Mouse (Mus musculus) heart, embryonic 11.5 days (tissue): ENCODE measurements around the gene Cenpb. TPM values are rescaled to one million over a fixed set of nuclear protein-coding genes. Genes with fewer than 3 reads are reported as not detected.

Source experiments
- ATAC-seq: fragments of 200-750 bp; cut with Nextera tagmentation; replicated peaks from 2 replicates; pipeline ENCODE4 v1.8.0; 2017; ENCODE audit warnings: moderate library complexity; ENCODE audit not compliant: insufficient number of reproducible peaks, low FRiP score, low TSS enrichment
- H3K27ac ChIP-seq: fragments of 300-500 bp; sonication (generic); 2 replicates; pipeline ENCODE4 v1.5.1; 2014; ENCODE audit warnings: mild to moderate bottlenecking, low read depth, low read length
- H3K27me3 ChIP-seq: fragments of 300-500 bp; sonication (generic); 2 replicates; pipeline ENCODE4 v1.6.1; 2014; ENCODE audit warnings: mild to moderate bottlenecking, low read length, mixed read lengths; ENCODE audit not compliant: control insufficient read depth, insufficient read depth
- H3K36me3 ChIP-seq: fragments of 300-500 bp; sonication (generic); 2 replicates; pipeline ENCODE4 v1.6.1; 2014; ENCODE audit warnings: mild to moderate bottlenecking, low read length, moderate library complexity, mixed read lengths; ENCODE audit not compliant: control insufficient read depth, insufficient read depth
- H3K4me1 ChIP-seq: fragments of 300-500 bp; sonication (generic); 2 replicates; pipeline ENCODE4 v1.6.1; 2014; ENCODE audit warnings: low read length; ENCODE audit not compliant: control insufficient read depth, insufficient read depth
- H3K4me2 ChIP-seq: fragments of 300-500 bp; sonication (generic); 2 replicates; pipeline ENCODE4 v1.6.1; 2014; ENCODE audit warnings: mild to moderate bottlenecking, moderate library complexity
- H3K4me3 ChIP-seq: fragments of 300-500 bp; sonication (generic); 2 replicates; pipeline ENCODE4 v1.5.1; 2014; ENCODE audit warnings: low read depth, low read length
- H3K9ac ChIP-seq: fragments of 300-500 bp; sonication (generic); 2 replicates; pipeline ENCODE4 v1.6.1; 2014; ENCODE audit warnings: mild to moderate bottlenecking, low read depth, low read length, moderate library complexity
- H3K9me3 ChIP-seq: fragments of 300-500 bp; sonication (generic); replicated peaks from 2 replicates; pipeline ENCODE4 v1.6.1; 2016; ENCODE audit warnings: low read length; ENCODE audit not compliant: control insufficient read depth
- WGBS: fragments of 180-500 bp; shearing (Covaris S2); extraction: QIAGEN DNeasy Blood & Tissue Kit; methylation state at CpG from one replicate; pipeline ENCODE4 v1.1.7; 2014; ENCODE audit not compliant: insufficient replicate concordance; 5-methylcytosine and 5-hydroxymethylcytosine counted together
- polyA plus RNA-seq: library from polyadenylated mRNA; unstranded; fragments of >200 nt; fragmentation: Nextera tagmentation; extraction: Ambion mirVana; gene quantifications from 2 replicates; pipeline ENCODE4 v1.2.1, GENCODE M21; 2014

Gene Cenpb
- polyA plus RNA-seq, 1 experiment from 2014 or later: 4.1 TPM

- WGBS: 70% methylated on average over 5 of the region's 5 CpGs
- no peaks in the 10 kb centered on the region for H3K9me3 ChIP-seq
- H3K27me3 ChIP-seq: peaks cover 25% of the 10 kb centered on the region
- H3K27ac ChIP-seq: no peak overlapping the region
- H3K9ac ChIP-seq: no peak overlapping the region
- H3K4me3 ChIP-seq: no peak overlapping the region
- H3K4me1 ChIP-seq: peaks cover 24% of the 10 kb centered on the region
- no peak overlapping the region; the same call in 1 of the 2 replicates for H3K4me2 ChIP-seq
- no peak for ATAC-seq
- peaks cover 2% of the 10 kb centered on the region; the same call in 1 of the 2 replicates for H3K36me3 ChIP-seq
Observed at GRCm38 (mm10) chr2:131176491-131176890, 3.4 kb downstream of the Cenpb start.

- no peak overlapping the region for H3K9ac ChIP-seq
- no peak overlapping the region for H3K27ac ChIP-seq
- peaks cover 2% of the 10 kb centered on the region; the same call in 1 of the 2 replicates for H3K36me3 ChIP-seq
- H3K4me3 ChIP-seq: no peak overlapping the region
- no peak for ATAC-seq
- H3K4me1 ChIP-seq: peaks cover 24% of the 10 kb centered on the region
- H3K27me3 ChIP-seq: peaks cover 31% of the 10 kb centered on the region
- WGBS: 87% methylated on average over 1 of the region's 1 CpGs
- H3K4me2 ChIP-seq: no peak overlapping the region
- H3K9me3 ChIP-seq: no peaks in the 10 kb centered on the region
Observed at GRCm38 (mm10) chr2:131175945-131176309, 3.9 kb downstream of the Cenpb start.

- Histone ChIP-seq H3K4me3 (no peak overlapping the region), H3K9ac (no peak overlapping the region), H3K27ac (no peak overlapping the region), H3K4me1 (peaks cover 24% of the 10 kb centered on the region), H3K36me3 (peaks cover 2% of the 10 kb centered on the region; the same call in 1 of the 2 replicates), H3K9me3 (no peaks in the 10 kb centered on the region), H3K27me3 (peaks cover 36% of the 10 kb centered on the region), H3K4me2 (no peak overlapping the region)
- no peak for ATAC-seq
- WGBS: 71% methylated on average over 3 of the region's 3 CpGs
Observed at GRCm38 (mm10) chr2:131175286-131175944, 4.5 kb downstream of the Cenpb start.

DNA sequence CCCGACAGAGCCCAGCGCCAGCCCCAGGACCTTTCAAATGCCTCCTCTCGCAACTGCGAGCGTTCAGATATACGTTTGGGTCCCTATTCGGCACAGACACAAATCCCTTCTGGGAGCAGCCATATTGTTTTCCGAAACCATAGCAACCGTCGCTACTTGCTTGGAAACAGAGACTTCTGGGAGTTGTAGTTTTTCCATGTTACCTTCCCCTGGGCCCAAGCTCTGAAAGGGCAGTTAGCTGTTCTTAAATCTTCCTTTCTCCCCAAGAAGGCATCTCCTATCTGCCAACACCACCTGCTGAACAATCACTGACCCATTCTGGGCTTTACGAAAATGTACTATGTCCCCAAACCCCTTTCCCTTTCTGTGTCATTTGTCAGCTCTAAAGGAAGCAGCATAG is 5.2 kb downstream of the Cenpb start:
- peak overlapping the region; percentile 81 for H3K4me2 ChIP-seq
- ATAC-seq: no peak
- peaks cover 24% of the 10 kb centered on the region for H3K4me1 ChIP-seq
- no peak overlapping the region for H3K9ac ChIP-seq
- H3K27me3 ChIP-seq: peaks cover 42% of the 10 kb centered on the region
- peaks cover 2% of the 10 kb centered on the region; the same call in 1 of the 2 replicates for H3K36me3 ChIP-seq
- peak overlapping the region; percentile 39 for H3K4me3 ChIP-seq
- no peak overlapping the region for H3K27ac ChIP-seq
- H3K9me3 ChIP-seq: no peaks in the 10 kb centered on the region
- 4% methylated on average over 11 of the region's 11 CpGs for WGBS

DNA sequence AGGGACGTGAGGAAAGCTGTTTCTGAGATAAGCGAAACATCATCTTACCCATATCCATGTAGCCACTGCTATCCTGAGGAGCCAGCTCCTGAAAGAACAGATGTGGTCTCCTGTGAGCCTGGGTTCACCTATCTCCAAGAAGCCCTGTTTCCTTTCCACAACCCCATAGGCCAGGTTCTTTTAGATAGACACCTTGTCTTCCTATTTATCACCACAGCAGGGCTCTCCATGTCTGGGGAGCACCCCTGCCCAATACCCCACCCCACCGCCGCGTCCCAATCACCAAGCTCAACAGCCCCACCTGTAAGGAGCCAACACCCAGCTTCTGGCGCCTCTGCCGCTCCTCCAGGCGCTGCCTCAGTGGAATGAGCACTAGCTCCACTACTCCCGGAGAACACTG is 7.5 kb downstream of the Cenpb start:
- 31% methylated on average over 9 of the region's 9 CpGs for WGBS

GRCm38 (mm10) chr2:131171401-131172104 is 8.3 kb downstream of the Cenpb start:
- H3K9ac ChIP-seq: peak overlapping the region; percentile 22; the same call in 1 of the 2 replicates
- no peak overlapping the region for H3K27ac ChIP-seq
- no peak; the same call in 1 of the 2 replicates for ATAC-seq
- no peaks in the 10 kb centered on the region for H3K9me3 ChIP-seq
- WGBS: 2% methylated on average over 43 of the region's 43 CpGs
- peaks cover 2% of the 10 kb centered on the region for H3K4me1 ChIP-seq
- H3K4me2 ChIP-seq: peak overlapping the region; percentile 61
- H3K27me3 ChIP-seq: peaks cover 42% of the 10 kb centered on the region
- no peaks in the 10 kb centered on the region for H3K36me3 ChIP-seq
- H3K4me3 ChIP-seq: peak overlapping the region; percentile 30

More for the DNA sequence above, 7.5 kb downstream of the Cenpb start:
- Histone ChIP-seq H3K27ac (no peak overlapping the region), H3K36me3 (no peaks in the 10 kb centered on the region), H3K9me3 (no peaks in the 10 kb centered on the region), H3K4me1 (peaks cover 7% of the 10 kb centered on the region), H3K27me3 (peaks cover 42% of the 10 kb centered on the region), H3K9ac (no peak overlapping the region), H3K4me2 (no peak overlapping the region), H3K4me3 (no peak overlapping the region)
- no peak for ATAC-seq

DNA sequence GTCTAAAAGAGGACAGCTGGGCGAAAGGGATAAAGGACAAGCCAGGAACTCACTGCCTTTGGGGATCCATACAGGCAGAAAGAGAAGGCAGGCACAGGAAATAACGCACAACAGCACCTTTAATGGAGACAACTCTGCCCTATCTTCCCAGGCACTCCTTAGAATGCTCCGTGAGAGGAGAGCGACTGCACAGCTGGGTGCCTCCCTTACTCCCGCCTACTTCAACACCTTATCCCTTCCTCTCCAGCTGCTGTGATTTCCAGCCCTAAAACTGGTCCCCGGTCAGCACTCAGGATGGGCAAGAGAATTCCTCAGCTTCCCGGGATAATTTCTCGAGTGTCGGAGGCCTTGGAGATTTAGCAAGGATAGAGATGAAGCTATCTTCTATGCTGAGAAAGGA is 8.9 kb downstream of the Cenpb start:
- Histone ChIP-seq H3K9me3 (no peaks in the 10 kb centered on the region), H3K27me3 (peaks cover 42% of the 10 kb centered on the region), H3K4me2 (peak overlapping the region; percentile 61), H3K4me3 (peak overlapping the region; percentile 30), H3K4me1 (peaks cover 2% of the 10 kb centered on the region), H3K27ac (no peak overlapping the region), H3K9ac (no peak overlapping the region), H3K36me3 (no peaks in the 10 kb centered on the region)
- 9% methylated on average over 9 of the region's 9 CpGs for WGBS
- ATAC-seq: no peak

DNA sequence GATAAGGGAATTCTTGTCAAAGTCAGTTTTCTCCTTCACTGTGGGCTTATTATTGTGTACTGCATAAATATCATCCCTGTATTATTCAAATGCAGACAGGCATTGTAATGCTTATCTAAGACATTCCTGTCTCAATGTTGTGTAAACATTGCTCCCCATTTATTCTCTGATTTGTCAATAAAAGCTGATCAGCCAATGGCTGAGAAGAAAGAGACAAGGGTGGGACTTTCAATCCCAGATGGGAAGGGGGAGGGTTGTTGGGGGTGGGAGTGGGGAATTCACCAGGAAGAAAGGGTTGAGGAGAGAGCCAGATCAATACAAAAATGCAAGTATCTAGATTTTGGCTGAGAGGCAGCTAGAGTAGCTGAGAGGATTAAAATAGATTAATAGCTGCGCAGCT is 11.0 kb downstream of the Cenpb start:
- Histone ChIP-seq H3K27me3 (peaks cover 41% of the 10 kb centered on the region), H3K4me3 (no peak overlapping the region), H3K4me1 (no peaks in the 10 kb centered on the region; the same call in 1 of the 2 replicates), H3K9me3 (no peaks in the 10 kb centered on the region), H3K4me2 (no peak overlapping the region), H3K27ac (no peak overlapping the region), H3K9ac (no peak overlapping the region), H3K36me3 (no peaks in the 10 kb centered on the region)
- 81% methylated on average over 1 of the region's 1 CpGs for WGBS
- no peak for ATAC-seq
